Mouse (Mus musculus) stomach, postnatal 0 days (tissue): Measurements from ENCODE around the gene Saxo2. TPM values are rescaled to one million over a fixed set of nuclear protein-coding genes. Genes with fewer than 3 reads are reported as not detected.

ENCODE experiments used
- ATAC-seq: fragments of 200-750 bp; cut with Nextera tagmentation; 2 replicates; pipeline ENCODE4 v1.8.0; 2017; ENCODE audit not compliant: low FRiP score, low TSS enrichment
- DNase-seq: peaks from one replicate; pipeline ENCODE4 v3.0.0-alpha.2; 2016; ENCODE audit warnings: low spot score
- H3K27ac ChIP-seq: fragments of 300-500 bp; sonication (generic); replicated peaks from 2 replicates; pipeline ENCODE4 v1.5.1; 2014; ENCODE audit warnings: mild to moderate bottlenecking, control low read depth
- H3K27me3 ChIP-seq: fragments of 300-500 bp; sonication (generic); 2 replicates; pipeline ENCODE4 v1.6.1; 2014; ENCODE audit warnings: low read length; ENCODE audit not compliant: control insufficient read depth, insufficient read depth
- H3K36me3 ChIP-seq: fragments of 300-500 bp; sonication (generic); 2 replicates; pipeline ENCODE4 v1.6.1; 2014; ENCODE audit warnings: low read length, mixed read lengths; ENCODE audit not compliant: control insufficient read depth, insufficient read depth
- H3K4me1 ChIP-seq: fragments of 300-500 bp; sonication (generic); replicated peaks from 2 replicates; pipeline ENCODE4 v1.6.1; 2014; ENCODE audit warnings: antibody characterized with exemption; ENCODE audit not compliant: control insufficient read depth, insufficient read depth
- H3K4me2 ChIP-seq: fragments of 300-500 bp; sonication (generic); replicated peaks from 2 replicates; pipeline ENCODE4 v1.6.1; 2014; ENCODE audit warnings: low read depth, mild to moderate bottlenecking, control low read depth, moderate library complexity
- H3K4me3 ChIP-seq: fragments of 300-500 bp; sonication (generic); 2 replicates; pipeline ENCODE4 v1.5.1; 2014; ENCODE audit warnings: low read depth, low read length, control low read depth
- H3K9ac ChIP-seq: fragments of 300-500 bp; sonication (generic); 2 replicates; pipeline ENCODE4 v1.6.1; 2014; ENCODE audit warnings: mild to moderate bottlenecking, low read length, control low read depth, mixed read lengths
- H3K9me3 ChIP-seq: fragments of 300-500 bp; sonication (generic); 2 replicates; pipeline ENCODE4 v1.6.1; 2016; ENCODE audit warnings: low read length; ENCODE audit not compliant: control insufficient read depth
- CTCF ChIP-seq: IDR thresholded peaks from 2 replicates; pipeline ENCODE4 v1.5.1; 2016; ENCODE audit warnings: antibody characterized with exemption, low read depth, mild to moderate bottlenecking, moderate library complexity
- EP300 ChIP-seq: optimal IDR thresholded peaks from 2 replicates; pipeline ENCODE3; 2016; ENCODE audit warnings: antibody characterized with exemption
- WGBS: fragments of 180-500 bp; shearing (Covaris S2); extraction: QIAGEN DNeasy Blood & Tissue Kit; methylation state at CpG from one replicate; pipeline ENCODE4 v1.1.7; 2014; 5-methylcytosine and 5-hydroxymethylcytosine counted together
- polyA plus RNA-seq: library from polyadenylated mRNA; unstranded; fragments of >200 nt; fragmentation: Nextera tagmentation; extraction: Ambion mirVana; gene quantifications from 2 replicates; pipeline ENCODE4 v1.2.1, GENCODE M21; 2015

The Saxo2 gene
- polyA plus RNA-seq, result 3.1 and 3.8 TPM in 2 replicates

DNA sequence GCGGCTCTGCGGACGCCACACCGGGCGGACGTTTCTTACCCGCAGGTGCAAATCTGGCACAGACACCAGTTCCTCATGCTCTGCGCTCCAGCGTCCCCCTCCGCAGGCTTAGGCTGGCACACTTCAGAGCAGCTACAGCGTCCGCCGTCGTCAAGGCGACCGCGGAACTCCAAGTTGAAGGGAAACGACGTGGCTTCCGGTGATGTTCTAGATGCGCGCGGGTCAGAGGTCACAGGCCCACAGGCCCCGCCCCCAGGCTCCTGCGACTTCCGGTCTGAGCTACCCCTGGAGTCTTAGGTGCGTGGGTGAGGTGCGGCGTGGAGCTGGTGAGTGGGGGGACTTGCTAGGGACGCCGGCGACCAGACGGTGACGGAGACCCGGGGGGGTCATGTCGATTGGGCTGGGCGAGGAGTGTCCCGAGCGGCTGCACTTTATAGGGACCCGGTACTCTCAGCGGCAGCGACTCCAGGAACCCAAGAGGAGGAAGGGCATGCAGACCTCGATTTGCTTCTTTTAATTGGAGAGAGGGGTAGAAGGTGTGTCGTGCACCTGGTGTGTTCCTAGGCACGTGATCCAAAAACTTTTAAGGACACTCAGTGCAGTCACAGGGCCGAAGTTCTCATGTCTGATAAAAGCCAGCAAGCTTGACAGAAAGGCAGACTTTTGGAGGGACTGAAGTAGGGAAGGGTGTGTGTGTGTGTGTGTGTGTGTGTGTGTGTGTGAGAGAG is at the start of gene Saxo2, which contains the start of gene Efl1:
Saxo2 (minus strand) TSS at position 176 of the 728 bp plus-strand sequence.
Efl1 (plus strand) TSS at position 262 of the 728 bp plus-strand sequence.
- under 1% methylated on average over 46 of the region's 46 CpGs for WGBS
- H3K9me3 ChIP-seq, result no peaks in the 10 kb centered on the region
- no peaks in the 10 kb centered on the region for H3K4me1 ChIP-seq
- ATAC-seq (peak; percentile 94), DNase-seq (peak; percentile 96)
- H3K4me3 ChIP-seq, result peak within 1 kb of the TSS; percentile 77
- H3K4me2 ChIP-seq, result peak within 1 kb of the TSS; percentile 76
- peak within 1 kb of the TSS; percentile 85 for H3K9ac ChIP-seq
- peak; percentile 27 for TF ChIP-seq CTCF
- no peak for TF ChIP-seq EP300
- peak within 1 kb of the TSS; percentile 84 for H3K27ac ChIP-seq
- no peaks in the 10 kb centered on the region for H3K27me3 ChIP-seq
- no peaks in the 10 kb centered on the region; the same call in 1 of the 2 replicates for H3K36me3 ChIP-seq

DNA sequence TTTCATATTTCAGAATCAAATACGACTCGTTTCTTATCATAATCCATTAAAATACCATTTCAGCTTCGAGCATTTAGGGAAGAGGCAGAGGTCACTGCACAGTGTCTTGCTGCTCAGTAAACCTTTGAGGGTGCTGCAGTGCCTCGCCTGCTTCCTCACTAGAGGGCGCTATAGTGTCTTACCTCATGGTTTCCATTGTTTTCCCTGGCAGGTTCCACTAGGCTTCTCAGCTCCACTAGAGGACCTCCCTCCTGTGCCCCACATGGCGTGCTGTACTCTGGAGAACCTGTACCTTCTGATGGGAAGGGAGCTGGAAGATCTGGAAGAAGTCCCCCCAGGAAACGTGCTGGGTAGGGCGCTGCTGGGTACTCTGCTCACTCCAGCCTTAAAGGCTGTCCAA is 49.3 kb upstream of the Saxo2 start:
- no peak overlapping the region for H3K4me3 ChIP-seq
- no peak overlapping the region for H3K9ac ChIP-seq
- no peak overlapping the region for H3K4me2 ChIP-seq
- no peaks in the 10 kb centered on the region for H3K9me3 ChIP-seq
- ATAC-seq, result no peak
- H3K27ac ChIP-seq, result 0 out of 2 replicates have a peak overlapping the region, but pooled peaks have one; percentile 40
- WGBS, result 72% methylated on average over 8 of the region's 8 CpGs
- no peaks in the 10 kb centered on the region for H3K4me1 ChIP-seq
- TF ChIP-seq EP300 (no peak), CTCF (peak; percentile 60)
- DNase-seq, result no peak
- H3K36me3 ChIP-seq, result peaks cover 16% of the 10 kb centered on the region
- no peaks in the 10 kb centered on the region for H3K27me3 ChIP-seq

DNA sequence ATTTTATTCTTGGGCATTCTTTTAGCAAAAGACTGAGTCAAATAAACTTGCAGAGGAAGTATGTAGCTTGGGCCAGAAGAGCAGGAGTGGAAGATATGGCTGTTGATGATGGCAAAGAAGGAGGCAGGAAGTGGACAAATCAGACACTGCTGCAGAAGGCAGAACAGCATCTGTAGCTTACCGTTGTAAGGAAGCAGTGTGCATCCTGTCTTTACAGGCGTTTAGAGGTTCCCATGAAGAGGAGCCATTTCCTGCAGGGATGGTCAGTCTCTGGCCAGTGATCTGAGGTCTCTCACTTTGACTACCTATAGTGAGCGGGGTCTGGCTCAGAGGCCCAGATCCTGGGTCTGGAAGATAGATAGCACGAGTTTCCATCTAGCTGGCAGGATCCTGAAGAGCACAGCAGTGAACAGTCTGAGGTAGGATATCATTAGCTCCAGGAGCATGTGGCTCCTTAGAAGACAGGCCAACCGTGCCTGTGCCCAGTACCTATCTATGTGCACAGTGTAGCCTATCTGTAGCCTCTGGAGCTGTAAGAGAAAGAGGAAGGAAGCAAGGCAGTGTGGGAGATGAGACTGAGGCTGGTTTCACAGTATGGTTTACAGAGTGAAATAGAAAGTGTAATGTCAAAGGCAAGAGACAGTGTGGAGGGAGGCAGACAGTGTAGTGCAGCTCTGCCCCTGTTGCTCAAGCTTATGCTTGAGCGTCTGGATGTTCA is 42.9 kb upstream of the Saxo2 start:
- Histone ChIP-seq H3K4me2 (no peak overlapping the region), H3K27ac (no peak overlapping the region), H3K4me3 (no peak overlapping the region), H3K4me1 (no peaks in the 10 kb centered on the region), H3K9me3 (no peaks in the 10 kb centered on the region), H3K36me3 (peaks cover 15% of the 10 kb centered on the region), H3K9ac (no peak overlapping the region), H3K27me3 (no peaks in the 10 kb centered on the region)
- ATAC-seq, result no peak
- no peak for DNase-seq
- 81% methylated on average over 6 of the region's 6 CpGs for WGBS
- TF ChIP-seq EP300 (no peak), CTCF (no peak)

DNA sequence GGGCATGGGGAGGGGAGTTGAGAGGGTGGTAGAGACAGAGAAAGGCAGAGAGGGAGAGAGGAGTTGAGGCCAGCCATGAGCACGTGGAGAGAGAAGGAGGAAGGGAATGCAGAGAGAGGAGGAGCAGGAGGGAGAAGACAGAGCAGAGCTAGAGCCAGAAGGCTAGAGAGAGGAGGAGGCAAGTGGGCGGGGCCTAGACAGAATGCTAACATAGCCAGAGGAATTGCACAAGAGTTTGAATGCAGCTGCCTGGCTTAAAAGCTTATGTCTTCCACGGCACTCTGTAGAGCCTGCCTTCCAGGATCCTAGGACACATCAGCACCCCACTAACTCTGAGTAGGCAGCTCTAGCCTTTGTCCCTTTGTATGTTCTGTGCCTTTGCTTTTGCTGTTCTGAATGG is 40.4 kb upstream of the Saxo2 start:
- Histone ChIP-seq H3K27ac (no peak overlapping the region), H3K4me1 (no peaks in the 10 kb centered on the region), H3K9me3 (no peaks in the 10 kb centered on the region), H3K4me3 (no peak overlapping the region), H3K4me2 (no peak overlapping the region), H3K9ac (no peak overlapping the region), H3K27me3 (no peaks in the 10 kb centered on the region), H3K36me3 (peaks cover 15% of the 10 kb centered on the region)
- WGBS, result 21% methylated on average over 3 of the region's 3 CpGs
- ATAC-seq (peak; percentile 86), DNase-seq (peak; percentile 59)
- TF ChIP-seq CTCF (no peak), EP300 (no peak)

DNA sequence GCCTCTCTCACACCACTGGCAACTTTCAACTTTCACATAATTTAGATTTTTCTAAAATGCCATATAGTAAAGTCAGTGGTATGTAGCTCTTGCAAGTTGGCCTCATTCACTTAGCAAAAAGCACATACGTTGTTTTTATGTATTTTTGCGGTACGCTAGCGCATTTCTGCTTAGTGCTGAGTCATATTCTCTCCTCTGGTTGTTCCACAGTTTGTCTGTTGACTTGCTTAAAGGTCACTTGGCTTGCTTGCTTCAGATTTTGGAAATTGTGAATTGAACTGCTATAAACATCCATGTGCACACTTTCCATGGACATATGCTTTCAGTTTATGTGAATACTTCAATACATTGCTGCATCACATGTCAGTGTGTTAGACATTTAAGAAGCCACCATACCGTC is 31.6 kb upstream of the Saxo2 start:
- Histone ChIP-seq H3K9me3 (no peaks in the 10 kb centered on the region), H3K4me2 (no peak overlapping the region), H3K27ac (no peak overlapping the region), H3K9ac (no peak overlapping the region), H3K36me3 (peaks cover 18% of the 10 kb centered on the region), H3K4me1 (no peaks in the 10 kb centered on the region), H3K27me3 (no peaks in the 10 kb centered on the region), H3K4me3 (no peak overlapping the region)
- ATAC-seq, result no peak
- DNase-seq, result no peak
- 85% methylated on average over 5 of the region's 5 CpGs for WGBS
- no peak for TF ChIP-seq EP300
- TF ChIP-seq CTCF, result no peak

DNA sequence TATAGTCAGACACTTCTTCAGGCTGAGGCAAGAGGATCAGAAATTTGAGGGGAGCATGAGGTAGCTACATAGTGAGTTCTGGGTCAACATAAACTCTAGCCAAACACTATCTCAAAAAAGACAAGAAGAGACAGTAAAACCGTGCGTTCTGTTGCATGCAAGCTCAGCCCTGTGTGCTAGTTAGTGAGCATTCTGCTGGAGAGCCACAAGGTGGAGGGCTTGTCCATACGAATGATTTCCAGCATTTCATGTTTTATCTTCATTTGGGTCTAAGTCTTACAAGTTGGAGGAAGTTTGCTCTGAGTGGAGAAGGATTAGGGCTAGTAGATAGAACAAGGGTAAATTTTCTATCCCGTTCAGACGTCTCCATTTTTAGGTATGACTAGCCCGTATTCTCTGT is 28.5 kb upstream of the Saxo2 start:
- Histone ChIP-seq H3K9me3 (no peaks in the 10 kb centered on the region), H3K36me3 (peaks cover 15% of the 10 kb centered on the region), H3K9ac (no peak overlapping the region), H3K4me2 (no peak overlapping the region), H3K4me1 (no peaks in the 10 kb centered on the region), H3K27ac (no peak overlapping the region), H3K4me3 (no peak overlapping the region), H3K27me3 (no peaks in the 10 kb centered on the region)
- DNase-seq, result no peak
- 75% methylated on average over 6 of the region's 6 CpGs for WGBS
- no peak for ATAC-seq
- TF ChIP-seq EP300 (no peak), CTCF (peak; percentile 72)
